In the genomic region with DNA sequence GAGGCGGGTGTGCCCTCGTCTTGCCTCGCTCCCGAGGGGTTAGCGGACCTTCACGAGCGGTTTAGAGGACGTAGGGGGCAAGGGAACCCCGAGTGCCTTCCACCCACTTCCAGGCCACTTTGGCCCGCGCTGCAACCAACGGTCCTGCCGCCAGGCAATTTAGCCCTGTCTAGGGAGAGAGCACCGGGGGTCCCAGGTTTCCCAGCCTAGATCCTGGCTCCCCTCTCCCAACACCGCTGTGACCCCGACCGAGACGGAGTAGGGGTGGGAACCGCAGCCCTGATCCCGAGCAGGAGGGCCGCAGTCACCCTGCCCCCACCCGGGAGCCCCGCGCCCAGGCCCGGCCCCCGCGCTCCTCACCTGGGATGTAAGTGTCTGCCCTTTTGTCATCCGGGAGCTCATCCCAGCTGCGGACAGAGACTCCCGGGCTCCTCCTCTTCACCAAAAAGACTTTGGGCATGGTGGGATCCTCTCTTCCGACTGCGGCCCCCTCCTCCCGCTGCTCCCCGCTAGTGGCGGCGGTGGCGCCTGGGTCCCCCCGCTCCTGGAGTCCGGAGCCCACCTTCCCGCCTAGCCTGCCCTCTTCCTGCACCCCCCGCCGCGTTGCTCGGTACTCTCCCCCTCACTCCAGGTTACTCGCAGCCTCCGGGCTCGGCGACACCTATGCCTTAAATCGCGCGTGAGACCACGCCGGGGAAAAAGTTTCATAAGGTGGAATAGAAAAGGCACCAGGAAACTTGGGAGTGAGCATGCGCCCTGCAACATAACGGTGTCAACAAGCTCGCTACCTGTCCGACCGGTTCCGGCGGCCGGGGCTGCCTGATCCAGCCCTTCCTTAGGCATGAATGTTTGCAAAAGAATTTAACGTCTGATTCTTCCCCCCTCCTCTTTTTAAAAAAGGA, we compare ENCODE assay signal across 8 mouse cellular contexts. TPM values are rescaled to one million over a fixed set of nuclear protein-coding genes. Genes with fewer than 3 reads are reported as not detected.
DNase-seq lines count a peak whose midpoint lies in the region; ATAC-seq and TF ChIP-seq lines count a peak whose summit lies in the region.

A gene (minus strand): TSS at position 746 of the 902 bp plus-strand sequence.

- peak; percentile 69 for ATAC-seq in embryonic facial prominence, embryonic 14.5 days (ENCODE audit: low read depth)
- peak; percentile 50 for ATAC-seq in intestine, embryonic 14.5 days (replicated peaks; ENCODE audit: low FRiP score, low TSS enrichment, low read depth)
- ATAC-seq in liver, embryonic 13.5 days (ENCODE audit: low read depth), result no peak
- peak; percentile 49 for ATAC-seq in neural tube, embryonic 11.5 days (ENCODE audit: insufficient read depth, low FRiP score, low TSS enrichment)

- peak within 1 kb of the TSS; percentile 15 for H3K4me3 ChIP-seq in thymus, adult 2 months (ENCODE audit: control insufficient read depth, insufficient read depth, low read length)
- H3K4me3 ChIP-seq in embryonic facial prominence, embryonic 14.5 days (ENCODE audit: low read depth, low read length), result peak within 1 kb of the TSS; percentile 59
- H3K4me3 ChIP-seq in intestine, embryonic 14.5 days (ENCODE audit: low read depth, low read length), result peak within 1 kb of the TSS; percentile 50
- peak within 1 kb of the TSS; percentile 52 for H3K4me3 ChIP-seq in liver, embryonic 13.5 days (replicated peaks)
- peak within 1 kb of the TSS; percentile 41 for H3K4me3 ChIP-seq in neural tube, embryonic 11.5 days (ENCODE audit: low read depth, low read length)

- H3K27ac ChIP-seq in thymus, adult 2 months (ENCODE audit: control insufficient read depth, insufficient read depth, low read length), result no peak within 1 kb of the TSS
- H3K27ac ChIP-seq in embryonic facial prominence, embryonic 14.5 days (replicated peaks; ENCODE audit: low read depth, low read length), result no peak within 1 kb of the TSS
- H3K27ac ChIP-seq in intestine, embryonic 14.5 days (ENCODE audit: low read depth), result no peak within 1 kb of the TSS
- no peak within 1 kb of the TSS for H3K27ac ChIP-seq in liver, embryonic 13.5 days
- no peak within 1 kb of the TSS for H3K27ac ChIP-seq in neural tube, embryonic 11.5 days (ENCODE audit: low read depth, low read length)

- H3K36me3 ChIP-seq in thymus, adult 2 months (ENCODE audit: control insufficient read depth, insufficient read depth, low read length), result no peaks in the 10 kb centered on the region
- H3K36me3 ChIP-seq in embryonic facial prominence, embryonic 14.5 days (ENCODE audit: control insufficient read depth, insufficient read depth, low read length), result no peaks in the 10 kb centered on the region
- H3K36me3 ChIP-seq in intestine, embryonic 14.5 days (ENCODE audit: control insufficient read depth, insufficient read depth, low read length), result no peaks in the 10 kb centered on the region
- no peaks in the 10 kb centered on the region for H3K36me3 ChIP-seq in liver, embryonic 13.5 days
- no peaks in the 10 kb centered on the region for H3K36me3 ChIP-seq in neural tube, embryonic 11.5 days (ENCODE audit: control insufficient read depth, insufficient read depth, low read length)

- no peaks in the 10 kb centered on the region for H3K9me3 ChIP-seq in embryonic facial prominence, embryonic 14.5 days (ENCODE audit: control insufficient read depth, low read length)
- no peaks in the 10 kb centered on the region for H3K9me3 ChIP-seq in intestine, embryonic 14.5 days (ENCODE audit: control insufficient read depth, low read length)
- H3K9me3 ChIP-seq in liver, embryonic 13.5 days (replicated peaks), result no peaks in the 10 kb centered on the region
- H3K9me3 ChIP-seq in neural tube, embryonic 11.5 days (ENCODE audit: control insufficient read depth, low read length), result no peaks in the 10 kb centered on the region

- peak within 1 kb of the TSS; percentile 99 for H3K4me2 ChIP-seq in embryonic facial prominence, embryonic 14.5 days (ENCODE audit: low read depth, low read length)
- H3K4me2 ChIP-seq in intestine, embryonic 14.5 days (ENCODE audit: low read length), result peak within 1 kb of the TSS; percentile 99
- peak within 1 kb of the TSS; percentile 70 for H3K4me2 ChIP-seq in liver, embryonic 13.5 days
- peak within 1 kb of the TSS; percentile 73 for H3K4me2 ChIP-seq in neural tube, embryonic 11.5 days (ENCODE audit: low read depth)

- DNase-seq in thymus, adult 2 months, result no peak
- no peak for DNase-seq in thymus, postnatal 0 days (ENCODE audit: low spot score)
- DNase-seq in embryonic facial prominence, embryonic 14.5 days (ENCODE audit: low spot score), result peak; percentile 88
- peak; percentile 85 for DNase-seq in intestine, embryonic 14.5 days (ENCODE audit: low spot score)
- no peak for DNase-seq in liver, embryonic 13.5 days
- peak; percentile 41 for DNase-seq in neural tube, embryonic 11.5 days (ENCODE audit: low spot score)
- DNase-seq in frontal cortex, postnatal 36 days (ENCODE audit: low spot score in 2 of 2), result no peak
- no peak for DNase-seq in gastrocnemius, adult 18-20 months (ENCODE audit: low spot score)

- TF ChIP-seq CTCF in thymus, adult 2 months (IDR thresholded peaks at IDR 0.05; ENCODE audit: borderline replicate concordance, control insufficient read depth, extremely low read depth, insufficient read depth, low read length, poor library complexity), result no peak

- H3K4me1 ChIP-seq in thymus, adult 2 months (replicated peaks; ENCODE audit: control insufficient read depth, insufficient read depth, low read length), result 0 out of 2 replicates have a peak, but pooled peaks cover 6% of the 10 kb centered on the region
- no peaks in the 10 kb centered on the region for H3K4me1 ChIP-seq in embryonic facial prominence, embryonic 14.5 days (ENCODE audit: control insufficient read depth, insufficient read depth, low read length)
- peaks cover 19% of the 10 kb centered on the region; the same call in 1 of the 2 replicates for H3K4me1 ChIP-seq in intestine, embryonic 14.5 days (replicated peaks; ENCODE audit: control insufficient read depth, insufficient read depth, low read length)
- peaks cover 21% of the 10 kb centered on the region for H3K4me1 ChIP-seq in liver, embryonic 13.5 days (replicated peaks)
- H3K4me1 ChIP-seq in neural tube, embryonic 11.5 days (ENCODE audit: control insufficient read depth, insufficient read depth, low read length), result peaks cover 21% of the 10 kb centered on the region

- H3K27me3 ChIP-seq in thymus, adult 2 months (ENCODE audit: control insufficient read depth, insufficient read depth, low read length), result peaks cover 25% of the 10 kb centered on the region
- H3K27me3 ChIP-seq in embryonic facial prominence, embryonic 14.5 days (replicated peaks; ENCODE audit: control insufficient read depth, insufficient read depth, low read length), result peaks cover 65% of the 10 kb centered on the region
- H3K27me3 ChIP-seq in intestine, embryonic 14.5 days (replicated peaks; ENCODE audit: control insufficient read depth, insufficient read depth, low read length), result peaks cover 76% of the 10 kb centered on the region
- peaks cover 93% of the 10 kb centered on the region for H3K27me3 ChIP-seq in liver, embryonic 13.5 days
- peaks cover 65% of the 10 kb centered on the region for H3K27me3 ChIP-seq in neural tube, embryonic 11.5 days (ENCODE audit: control insufficient read depth, insufficient read depth, low read length)

- H3K9ac ChIP-seq in embryonic facial prominence, embryonic 14.5 days (ENCODE audit: low read depth, low read length), result peak within 1 kb of the TSS; percentile 51
- H3K9ac ChIP-seq in intestine, embryonic 14.5 days (ENCODE audit: low read length), result 0 out of 2 replicates have a peak within 1 kb of the TSS, but pooled peaks have one; percentile 14
- 0 out of 2 replicates have a peak within 1 kb of the TSS, but pooled peaks have one; percentile 13 for H3K9ac ChIP-seq in liver, embryonic 13.5 days
- H3K9ac ChIP-seq in neural tube, embryonic 11.5 days (ENCODE audit: low read length), result no peak within 1 kb of the TSS

- WGBS in thymus, adult 2 months, result 3% methylated on average over 62 of the region's 62 CpGs
- 2% methylated on average over 48 of the region's 62 CpGs for WGBS in embryonic facial prominence, embryonic 14.5 days
- WGBS in intestine, embryonic 14.5 days, result under 1% methylated on average over 62 of the region's 62 CpGs
- WGBS in liver, embryonic 13.5 days (ENCODE audit: insufficient replicate concordance), result 1% methylated on average over 62 of the region's 62 CpGs
- WGBS in neural tube, embryonic 11.5 days, result under 1% methylated on average over 57 of the region's 62 CpGs

- no peak for TF ChIP-seq POLR2A in thymus, adult 2 months (IDR thresholded peaks at IDR 0.05; ENCODE audit: control insufficient read depth, extremely low read depth, insufficient read depth, low read length, poor library complexity)

RNA-seq across cellular contexts. Expression of the gene that starts here (rescaled TPM):
- 0.71 and 0.93 TPM in 2 replicates for polyA plus RNA-seq in thymus, adult 2 months (2012; rRNA removed)
- 0.13 and 0.31 TPM in 2 replicates for polyA plus RNA-seq in thymus, postnatal 0 days (2015; fragmentation: Nextera tagmentation; extraction: Ambion mirVana)
- 1.1 and 3.0 TPM in 2 replicates for polyA plus RNA-seq in embryonic facial prominence, embryonic 14.5 days (2014; fragmentation: Nextera tagmentation; extraction: Ambion mirVana)
- polyA plus RNA-seq in intestine, embryonic 14.5 days (2014; fragmentation: Nextera tagmentation; extraction: Ambion mirVana), result 0.93 and 0.95 TPM in 2 replicates
- polyA plus RNA-seq in liver, embryonic 13.5 days (2015; fragmentation: Nextera tagmentation; extraction: Ambion mirVana), result not detected in 2 replicates
- polyA plus RNA-seq in neural tube, embryonic 11.5 days (2014; fragmentation: Nextera tagmentation; extraction: Ambion mirVana), result not detected in 2 replicates
- not detected for total RNA-seq in gastrocnemius, adult 18-20 months (2021)

Comparison
In these comparisons a context has a peak if more than half of its experiments do, and no peak if none do; other contexts are left out.
1. Peak in DNase-seq, ATAC-seq, H3K4me3 ChIP-seq, H3K9ac ChIP-seq and H3K4me2 ChIP-seq in intestine, embryonic 14.5 days; RNA of the gene not detected or under 1 TPM.
2. Peak in DNase-seq, ATAC-seq, H3K4me3 ChIP-seq and H3K4me2 ChIP-seq in neural tube, embryonic 11.5 days; RNA of the gene not detected or under 1 TPM.